Mouse (Mus musculus) MEL (cell line): ENCODE measurements around the gene Ttpal.

ENCODE experiments used
- CHD1 ChIP-seq: IDR thresholded peaks from 2 replicates; pipeline ENCODE4 v1.6.1; 2012; ENCODE audit warnings: low read depth, mild to moderate bottlenecking, inconsistent platforms, low read length, improper control_type of control experiment
- EP300 ChIP-seq, 2 experiments: IDR thresholded peaks; 2 replicates each; pipeline ENCODE4 v1.6.1; 2011; ENCODE audit warnings: improper control_type of control experiment in 2 of 2, low read length in 2 of 2, low read depth in 1 of 2, mild to moderate bottlenecking in 1 of 2
- MXI1 ChIP-seq: IDR thresholded peaks from 2 replicates; pipeline ENCODE4 v1.6.1; 2011; ENCODE audit warnings: mild to moderate bottlenecking, low read depth, low read length, improper control_type of control experiment
- NRF1 ChIP-seq: IDR thresholded peaks from 2 replicates; pipeline ENCODE4 v1.6.1; 2014; ENCODE audit warnings: low read depth, mild to moderate bottlenecking, inconsistent platforms, low read length, improper control_type of control experiment, moderate library complexity; ENCODE audit not compliant: poor library complexity, insufficient read depth, severe bottlenecking
- POLR2A ChIP-seq, 2 experiments: IDR thresholded peaks; 2 replicates each; pipeline ENCODE4 v1.6.1; 2011 to 2012; ENCODE audit warnings: low read length in 2 of 2, mild to moderate bottlenecking in 2 of 2, control low read depth in 1 of 2, improper control_type of control experiment in 1 of 2, low read depth in 1 of 2, moderate library complexity in 1 of 2; ENCODE audit not compliant: control insufficient read depth in 1 of 2, insufficient read depth in 1 of 2, poor library complexity in 1 of 2
- ZC3H11A ChIP-seq: IDR thresholded peaks from 2 replicates; pipeline ENCODE4 v1.6.1; 2012; ENCODE audit warnings: low read depth, mild to moderate bottlenecking, inconsistent platforms, low read length, improper control_type of control experiment
- ZNF384 ChIP-seq: IDR thresholded peaks from 2 replicates; pipeline ENCODE4 v1.6.1; 2012; ENCODE audit warnings: low read depth, mild to moderate bottlenecking, inconsistent platforms, low read length, improper control_type of control experiment

- TF ChIP-seq EP300 (IDR thresholded peaks at IDR 0.05; ENCODE audit: low read depth in 1 of 2, low read length in 2 of 2): no peak
- TF ChIP-seq MXI1: no peak
- TF ChIP-seq NRF1: no peak
- TF ChIP-seq POLR2A (IDR thresholded peaks at IDR 0.05; ENCODE audit: control insufficient read depth in 1 of 2, insufficient read depth in 1 of 2, low read depth in 1 of 2, low read length in 2 of 2, poor library complexity in 1 of 2): no peak; a peak in 1 of 4 replicates
- no peak for TF ChIP-seq CHD1
- no peak for TF ChIP-seq ZNF384
- no peak for TF ChIP-seq ZC3H11A
Observed at GRCm38 (mm10) chr2:163613206-163613605, 11.1 kb downstream of the Ttpal start.
